Mouse (Mus musculus) myocyte (in vitro differentiated cells): ENCODE results near the gene Pctp.

Source experiments
- E2F4 ChIP-seq: IDR thresholded peaks from one replicate; pipeline ENCODE4 v1.6.1; 2011; ENCODE audit warnings: mild to moderate bottlenecking, control low read depth, moderate library complexity; ENCODE audit not compliant: insufficient read depth
- MAX ChIP-seq: IDR thresholded peaks from one replicate; pipeline ENCODE4 v1.6.1; 2011; ENCODE audit warnings: low read depth, mild to moderate bottlenecking, control low read depth
- POLR2A ChIP-seq: IDR thresholded peaks from one replicate; pipeline ENCODE4 v1.6.1; 2011; ENCODE audit warnings: low read depth, mild to moderate bottlenecking, control low read depth, moderate library complexity; ENCODE audit not compliant: insufficient read length
- POLR2AphosphoS2 ChIP-seq: IDR thresholded peaks from one replicate; pipeline ENCODE4 v1.6.1; 2011; ENCODE audit warnings: low read depth, control low read depth; ENCODE audit not compliant: insufficient read length
- SRF ChIP-seq: IDR thresholded peaks from one replicate; pipeline ENCODE4 v1.6.1; 2011; ENCODE audit warnings: low read depth; ENCODE audit not compliant: control insufficient read depth, insufficient read length
- USF1 ChIP-seq: IDR thresholded peaks from one replicate; pipeline ENCODE4 v1.6.1; 2011; ENCODE audit warnings: low read depth, mild to moderate bottlenecking, control low read depth, moderate library complexity

GRCm38 (mm10) chr11:89982918-89983317 is 19.8 kb downstream of the Pctp start:
- TF ChIP-seq MAX = no peak
- no peak for TF ChIP-seq POLR2A
- no peak for TF ChIP-seq POLR2AphosphoS2
- no peak for TF ChIP-seq E2F4
- no peak for TF ChIP-seq USF1
- TF ChIP-seq SRF = no peak
